Mouse (Mus musculus) bone marrow, adult 2 months (tissue): ENCODE results near the gene Cercam. TPM values are rescaled to one million over a fixed set of nuclear protein-coding genes. Genes with fewer than 3 reads are reported as not detected.

Experiments used
- H3K27ac ChIP-seq: fragments of 200-500 bp; 2 replicates; pipeline ENCODE4 v1.5.1; 2012; ENCODE audit warnings: low read depth, mild to moderate bottlenecking, control low read depth, inconsistent platforms, low read length; ENCODE audit not compliant: control insufficient read depth, poor library complexity, insufficient read depth
- H3K4me1 ChIP-seq: fragments of 200-500 bp; 2 replicates; pipeline ENCODE4 v1.6.1; 2011; ENCODE audit warnings: low read length; ENCODE audit not compliant: control insufficient read depth, insufficient read depth
- H3K4me3 ChIP-seq: fragments of 200-500 bp; replicated peaks from 2 replicates; pipeline ENCODE3; 2011; ENCODE audit warnings: mild to moderate bottlenecking, low read depth, low read length, control low read depth; ENCODE audit not compliant: control insufficient read depth
- CTCF ChIP-seq: fragments of 200-500 bp; IDR thresholded peaks from 2 replicates; pipeline ENCODE4 v1.5.1; 2011; ENCODE audit warnings: low read length, control low read depth; ENCODE audit not compliant: control insufficient read depth, insufficient read depth
- POLR2A ChIP-seq: fragments of 200-500 bp; IDR thresholded peaks from 2 replicates; pipeline ENCODE4 v1.6.1; 2011; ENCODE audit warnings: low read depth, mild to moderate bottlenecking, control low read depth, low read length, borderline replicate concordance; ENCODE audit not compliant: control insufficient read depth
- WGBS: fragments of 180-500 bp; shearing (Covaris S2); methylation state at CpG from one replicate; pipeline ENCODE4 v1.1.7; 2018; 5-methylcytosine and 5-hydroxymethylcytosine counted together
- polyA plus RNA-seq: library from polyadenylated mRNA; stranded (reverse); fragments of >200 nt; gene quantifications from 2 replicates; pipeline ENCODE4 v1.2.4, GENCODE M21; 2011; ENCODE audit warnings: low replicate concordance; ENCODE audit not compliant: missing spikeins, insufficient read depth, insufficient read length

The Cercam gene
- 8.8 and 12.9 TPM in 2 replicates for polyA plus RNA-seq

- WGBS = under 1% methylated on average over 44 of the region's 44 CpGs
- Histone ChIP-seq H3K27ac (peak within 1 kb of the TSS; percentile 87), H3K4me1 (no peaks in the 10 kb centered on the region; the same call in 1 of the 2 replicates), H3K4me3 (peak within 1 kb of the TSS; percentile 93)
- peak; percentile 92 for TF ChIP-seq CTCF
- peak; percentile 58 for TF ChIP-seq POLR2A
These were observed at the start of gene Cercam for GRCm38 (mm10) chr2:29868949-29869645. Gene Cercam, plus strand, starts transcription at chr2:29869164.

- Histone ChIP-seq H3K4me3 (no peak overlapping the region), H3K27ac (no peak overlapping the region), H3K4me1 (no peaks in the 10 kb centered on the region; the same call in 1 of the 2 replicates)
- WGBS = 62% methylated on average over 2 of the region's 2 CpGs
- no peak for TF ChIP-seq POLR2A
- TF ChIP-seq CTCF = no peak
These were observed 49.6 kb upstream of the Cercam start for GRCm38 (mm10) chr2:29819363-29819762.

GRCm38 (mm10) chr2:29820025-29820817 lies 48.7 kb upstream of the Cercam start, which contains the start of gene Urm1:
Gene Urm1, plus strand, starts transcription at chr2:29820075.
- TF ChIP-seq CTCF (no peak), POLR2A (no peak)
- 2% methylated on average over 35 of the region's 35 CpGs for WGBS
- H3K27ac ChIP-seq = peak within 1 kb of the TSS; percentile 33; the same call in 1 of the 2 replicates
- H3K4me1 ChIP-seq = no peaks in the 10 kb centered on the region; the same call in 1 of the 2 replicates
- H3K4me3 ChIP-seq = peak within 1 kb of the TSS; percentile 65

GRCm38 (mm10) chr2:29826318-29826925 lies 42.5 kb upstream of the Cercam start:
- H3K4me1 ChIP-seq = peaks cover 1% of the 10 kb centered on the region; the same call in 1 of the 2 replicates
- 7% methylated on average over 11 of the region's 11 CpGs for WGBS
- H3K4me3 ChIP-seq = peak overlapping the region; percentile 95
- peak overlapping the region; percentile 84 for H3K27ac ChIP-seq
- no peak for TF ChIP-seq POLR2A
- TF ChIP-seq CTCF = no peak

- Histone ChIP-seq H3K27ac (peak overlapping the region; percentile 84), H3K4me1 (peaks cover 1% of the 10 kb centered on the region; the same call in 1 of the 2 replicates), H3K4me3 (peak overlapping the region; percentile 95)
- under 1% methylated on average over 48 of the region's 48 CpGs for WGBS
- TF ChIP-seq CTCF = no peak
- peak; percentile 33; the same call in 1 of the 2 replicates for TF ChIP-seq POLR2A
These were observed 41.8 kb upstream of the Cercam start for GRCm38 (mm10) chr2:29826926-29827708.

GRCm38 (mm10) chr2:29827709-29828024 lies 41.3 kb upstream of the Cercam start:
- TF ChIP-seq CTCF (no peak), POLR2A (no peak)
- Histone ChIP-seq H3K27ac (0 out of 2 replicates have a peak overlapping the region, but pooled peaks have one; percentile 3), H3K4me3 (peak overlapping the region; percentile 74), H3K4me1 (peaks cover 1% of the 10 kb centered on the region; the same call in 1 of the 2 replicates)
- 2% methylated on average over 12 of the region's 12 CpGs for WGBS

- 92% methylated on average over 4 of the region's 4 CpGs for WGBS
- TF ChIP-seq CTCF = no peak
- no peak for TF ChIP-seq POLR2A
- peaks cover 1% of the 10 kb centered on the region; the same call in 1 of the 2 replicates for H3K4me1 ChIP-seq
- no peak overlapping the region for H3K4me3 ChIP-seq
- H3K27ac ChIP-seq = no peak overlapping the region
These were observed 37.9 kb upstream of the Cercam start for GRCm38 (mm10) chr2:29831106-29831505.
